Mouse (Mus musculus) heart, embryonic 10.5 days (tissue): Measurements from ENCODE around the gene Fmnl2. TPM values are rescaled to one million over a fixed set of nuclear protein-coding genes. Genes with fewer than 3 reads are reported as not detected.

Source experiments
- DNase-seq: peaks from one replicate; pipeline ENCODE4 v3.0.0-alpha.2; 2017; ENCODE audit warnings: low spot score
- H3K27ac ChIP-seq: fragments of 300-500 bp; sonication (generic); 2 replicates; pipeline ENCODE4 v1.5.1; 2016; ENCODE audit warnings: mild to moderate bottlenecking
- H3K27me3 ChIP-seq: fragments of 300-500 bp; sonication (generic); 2 replicates; pipeline ENCODE4 v1.6.1; 2016; ENCODE audit warnings: mild to moderate bottlenecking; ENCODE audit not compliant: poor library complexity, insufficient read depth, severe bottlenecking
- H3K36me3 ChIP-seq: fragments of 300-500 bp; sonication (generic); 2 replicates; pipeline ENCODE4 v1.6.1; 2016; ENCODE audit warnings: mild to moderate bottlenecking, moderate library complexity
- H3K4me1 ChIP-seq: fragments of 300-500 bp; sonication (generic); 2 replicates; pipeline ENCODE4 v1.6.1; 2016; ENCODE audit warnings: mild to moderate bottlenecking
- H3K4me3 ChIP-seq: fragments of 300-500 bp; sonication (generic); 2 replicates; pipeline ENCODE4 v1.5.1; 2016; ENCODE audit warnings: mild to moderate bottlenecking, moderate library complexity
- H3K9me3 ChIP-seq: fragments of 300-500 bp; sonication (generic); 2 replicates; pipeline ENCODE4 v1.6.1; 2016; ENCODE audit warnings: mild to moderate bottlenecking, moderate library complexity
- WGBS: fragments of 180-500 bp; shearing (Covaris S2); methylation state at CpG from one replicate; pipeline ENCODE4 v1.1.7; 2016; 5-methylcytosine and 5-hydroxymethylcytosine counted together
- polyA plus RNA-seq: library from polyadenylated mRNA; unstranded; fragments of >200 nt; fragmentation: Nextera tagmentation; extraction: Ambion mirVana; gene quantifications from 2 replicates; pipeline ENCODE4 v1.2.1, GENCODE M21; 2016

Gene Fmnl2
- polyA plus RNA-seq, 1 experiment from 2014 or later: 2.5 TPM

DNA sequence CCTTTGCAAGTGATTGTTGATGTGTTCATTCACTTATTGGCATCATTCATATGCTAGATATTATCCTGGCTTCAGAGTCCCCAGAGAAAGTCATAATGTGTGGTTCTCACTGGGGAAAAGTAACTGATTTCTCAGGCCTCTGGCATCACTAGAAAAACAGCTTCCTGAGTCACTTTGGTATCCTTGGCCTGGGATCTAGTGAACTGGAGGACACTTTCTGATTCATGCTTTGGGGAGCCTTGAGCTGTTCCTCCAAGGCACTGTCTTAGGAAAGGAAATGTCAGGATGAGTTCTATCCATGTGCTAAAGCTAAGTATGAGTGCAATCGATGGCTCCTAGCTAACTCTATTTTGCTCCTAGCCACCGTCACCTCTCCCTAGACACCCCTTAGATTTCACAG is 245.2 kb downstream of the Fmnl2 start:
- H3K9me3 ChIP-seq: no peaks in the 10 kb centered on the region
- no peak overlapping the region for H3K4me3 ChIP-seq
- no peak overlapping the region for H3K27ac ChIP-seq
- WGBS: 89% methylated on average over 2 of the region's 2 CpGs
- H3K4me1 ChIP-seq: no peaks in the 10 kb centered on the region
- H3K27me3 ChIP-seq: no peaks in the 10 kb centered on the region
- no peak for DNase-seq
- 0 out of 2 replicates have a peak, but pooled peaks cover 7% of the 10 kb centered on the region for H3K36me3 ChIP-seq

DNA sequence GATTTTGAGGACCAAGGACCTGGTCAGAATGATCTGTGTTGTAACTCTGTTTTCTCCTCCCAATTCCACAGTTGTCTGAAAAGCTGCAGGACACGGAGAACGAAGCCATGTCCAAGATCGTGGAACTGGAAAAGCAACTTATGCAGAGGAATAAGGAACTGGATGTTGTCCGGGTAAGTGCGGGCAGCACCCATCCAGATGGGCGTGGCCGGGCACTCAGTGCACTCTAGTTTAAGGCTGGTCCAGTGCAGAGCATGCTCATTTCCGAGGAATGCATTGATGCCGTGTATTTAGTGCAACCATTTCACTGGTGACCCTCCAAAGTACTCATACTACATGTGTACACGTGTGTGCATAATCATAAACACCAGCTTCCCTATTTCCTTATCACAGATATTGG is 247.7 kb downstream of the Fmnl2 start:
- H3K27ac ChIP-seq: no peak overlapping the region
- H3K27me3 ChIP-seq: no peaks in the 10 kb centered on the region
- no peaks in the 10 kb centered on the region for H3K4me1 ChIP-seq
- WGBS: 90% methylated on average over 10 of the region's 10 CpGs
- no peak overlapping the region for H3K4me3 ChIP-seq
- no peaks in the 10 kb centered on the region for H3K9me3 ChIP-seq
- 0 out of 2 replicates have a peak, but pooled peaks cover 7% of the 10 kb centered on the region for H3K36me3 ChIP-seq
- DNase-seq: no peak

DNA sequence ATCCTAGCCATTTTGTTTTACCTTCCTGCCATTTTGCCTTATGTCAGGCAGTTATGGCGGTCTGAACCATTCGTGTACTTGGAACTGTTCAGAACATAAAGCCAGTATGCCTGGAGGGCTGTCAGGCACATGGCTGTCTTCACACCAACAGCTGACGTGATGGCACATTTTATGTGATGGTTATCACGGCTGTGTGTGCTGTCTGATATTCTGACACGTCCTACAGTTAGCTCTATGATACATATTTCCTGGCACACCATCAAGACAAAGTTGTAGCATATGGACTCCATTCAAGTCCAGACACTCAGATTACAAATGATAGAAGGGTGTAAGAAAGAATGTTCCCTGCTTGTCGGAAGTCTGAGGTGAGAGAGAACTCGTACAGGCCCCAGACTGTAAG is 248.4 kb downstream of the Fmnl2 start:
- 83% methylated on average over 7 of the region's 7 CpGs for WGBS
- H3K36me3 ChIP-seq: 0 out of 2 replicates have a peak, but pooled peaks cover 7% of the 10 kb centered on the region
- no peaks in the 10 kb centered on the region for H3K27me3 ChIP-seq
- no peaks in the 10 kb centered on the region for H3K9me3 ChIP-seq
- no peak for DNase-seq
- no peaks in the 10 kb centered on the region for H3K4me1 ChIP-seq
- H3K27ac ChIP-seq: no peak overlapping the region
- no peak overlapping the region for H3K4me3 ChIP-seq

- DNase-seq: no peak
- H3K9me3 ChIP-seq: no peaks in the 10 kb centered on the region
- WGBS: 94% methylated on average over 8 of the region's 8 CpGs
- H3K4me1 ChIP-seq: no peaks in the 10 kb centered on the region
- H3K4me3 ChIP-seq: no peak overlapping the region
- 0 out of 2 replicates have a peak, but pooled peaks cover 7% of the 10 kb centered on the region for H3K36me3 ChIP-seq
- H3K27me3 ChIP-seq: no peaks in the 10 kb centered on the region
- H3K27ac ChIP-seq: no peak overlapping the region
These were observed 248.8 kb downstream of the Fmnl2 start for GRCm38 (mm10) chr2:53106472-53106871.

DNA sequence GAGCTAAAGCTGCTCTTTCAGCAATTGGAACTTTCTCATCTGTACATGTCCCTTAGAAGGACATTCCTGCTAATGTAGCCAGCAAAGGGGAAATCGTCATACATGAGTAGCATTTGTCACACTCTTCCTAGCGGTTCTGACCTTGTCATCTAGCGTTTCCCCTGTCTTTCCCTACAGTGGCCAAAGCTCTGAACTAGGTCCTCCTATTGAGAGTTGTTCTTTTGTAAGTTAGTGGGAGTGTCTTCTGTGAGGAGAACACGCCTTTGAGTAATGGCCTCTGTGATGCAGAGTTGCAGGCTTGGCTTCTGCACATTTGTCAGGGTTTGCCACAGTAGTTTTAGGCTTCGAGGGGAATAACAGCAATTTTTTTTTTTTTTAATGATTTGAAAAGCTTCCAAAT is 250.9 kb downstream of the Fmnl2 start:
- H3K27me3 ChIP-seq: no peaks in the 10 kb centered on the region
- no peak overlapping the region for H3K27ac ChIP-seq
- 79% methylated on average over 5 of the region's 5 CpGs for WGBS
- no peaks in the 10 kb centered on the region for H3K9me3 ChIP-seq
- no peaks in the 10 kb centered on the region for H3K4me1 ChIP-seq
- no peak overlapping the region for H3K4me3 ChIP-seq
- DNase-seq: no peak
- H3K36me3 ChIP-seq: 0 out of 2 replicates have a peak, but pooled peaks cover 7% of the 10 kb centered on the region

DNA sequence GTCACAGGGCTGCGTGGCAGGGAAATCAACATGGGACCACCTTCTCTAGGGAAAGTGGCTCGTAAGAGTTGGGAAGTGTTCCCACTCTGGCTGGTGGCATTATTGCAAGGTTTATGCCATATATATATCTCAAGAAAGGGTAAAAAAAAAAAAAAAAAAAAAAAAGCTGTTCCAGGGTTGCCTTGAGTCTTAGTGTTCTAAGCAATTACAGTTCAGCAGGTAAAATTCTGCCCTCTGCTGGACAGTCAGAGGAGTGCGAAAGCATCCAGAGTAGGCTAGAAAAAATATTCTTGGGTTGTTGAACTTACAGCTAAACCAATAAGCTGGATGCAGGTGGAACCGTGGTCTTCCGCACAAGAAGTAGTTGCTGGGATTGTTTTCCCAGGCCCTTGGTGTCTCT is 264.1 kb downstream of the Fmnl2 start:
- DNase-seq: no peak
- Histone ChIP-seq H3K36me3 (peaks cover 16% of the 10 kb centered on the region), H3K4me3 (no peak overlapping the region), H3K4me1 (no peaks in the 10 kb centered on the region), H3K9me3 (no peaks in the 10 kb centered on the region), H3K27me3 (no peaks in the 10 kb centered on the region), H3K27ac (no peak overlapping the region)
- 69% methylated on average over 5 of the region's 5 CpGs for WGBS

DNA sequence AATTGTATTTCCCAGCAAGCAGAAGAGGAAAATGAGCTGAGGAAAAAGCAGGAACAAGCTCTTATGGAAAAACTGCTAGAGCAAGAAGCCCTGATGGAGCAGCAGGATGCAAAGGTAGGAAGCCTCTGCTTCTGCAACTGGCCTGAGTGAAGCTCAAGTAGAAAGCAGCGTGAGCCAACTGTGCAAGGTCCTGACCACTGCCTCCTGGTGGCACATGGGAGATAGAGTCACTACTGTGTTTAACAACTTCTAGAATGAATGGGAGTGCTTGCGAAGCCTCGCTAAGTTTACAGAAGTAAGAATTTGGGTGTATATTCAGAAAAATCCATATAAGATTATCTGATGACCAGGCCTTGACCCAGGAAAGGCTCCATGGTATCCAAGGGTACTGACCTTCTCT is 268.3 kb downstream of the Fmnl2 start:
- 81% methylated on average over 3 of the region's 3 CpGs for WGBS
- Histone ChIP-seq H3K36me3 (peaks cover 14% of the 10 kb centered on the region), H3K9me3 (no peaks in the 10 kb centered on the region), H3K27ac (no peak overlapping the region), H3K4me3 (no peak overlapping the region), H3K4me1 (no peaks in the 10 kb centered on the region), H3K27me3 (no peaks in the 10 kb centered on the region)
- DNase-seq: no peak

DNA sequence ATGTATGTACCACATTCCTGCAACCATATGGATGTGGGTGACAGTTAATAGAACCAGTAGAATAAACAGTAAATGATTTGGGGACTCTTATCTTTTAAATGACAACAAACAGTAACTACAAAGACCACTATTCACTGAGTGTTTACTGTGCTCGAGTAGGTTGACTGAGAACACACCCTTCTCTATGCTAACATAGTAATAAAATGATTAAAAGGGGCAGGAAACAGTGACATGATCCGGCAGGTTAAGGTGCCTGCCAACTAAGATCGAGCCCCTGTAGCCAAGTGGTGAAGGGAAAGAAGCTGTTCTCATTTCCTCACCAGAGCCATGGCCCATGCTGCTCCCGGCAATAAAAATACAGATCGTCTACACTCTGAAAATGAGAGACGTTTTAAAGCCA is 271.4 kb downstream of the Fmnl2 start:
- no peak for DNase-seq
- Histone ChIP-seq H3K4me1 (no peaks in the 10 kb centered on the region), H3K27ac (no peak overlapping the region), H3K4me3 (no peak overlapping the region), H3K9me3 (no peaks in the 10 kb centered on the region), H3K27me3 (no peaks in the 10 kb centered on the region), H3K36me3 (peaks cover 19% of the 10 kb centered on the region)
- WGBS: 84% methylated on average over 6 of the region's 6 CpGs

- H3K36me3 ChIP-seq: peaks cover 14% of the 10 kb centered on the region
- DNase-seq: no peak
- WGBS: 90% methylated on average over 9 of the region's 9 CpGs
These were observed 273.9 kb downstream of the Fmnl2 start for GRCm38 (mm10) chr2:53131567-53131966.

GRCm38 (mm10) chr2:53146852-53147251 is 289.2 kb downstream of the Fmnl2 start:
- peaks cover 73% of the 10 kb centered on the region for H3K36me3 ChIP-seq

More at GRCm38 (mm10) chr2:53131567-53131966, 273.9 kb downstream of the Fmnl2 start:
- Histone ChIP-seq H3K4me1 (no peaks in the 10 kb centered on the region), H3K4me3 (no peak overlapping the region), H3K27ac (no peak overlapping the region), H3K27me3 (no peaks in the 10 kb centered on the region), H3K9me3 (no peaks in the 10 kb centered on the region)

GRCm38 (mm10) chr2:53173966-53174365 is 316.3 kb downstream of the Fmnl2 start:
- no peaks in the 10 kb centered on the region for H3K27me3 ChIP-seq
- peaks cover 36% of the 10 kb centered on the region for H3K36me3 ChIP-seq
- DNase-seq: no peak
- no peak overlapping the region for H3K4me3 ChIP-seq
- H3K9me3 ChIP-seq: no peaks in the 10 kb centered on the region
- H3K4me1 ChIP-seq: no peaks in the 10 kb centered on the region
- H3K27ac ChIP-seq: no peak overlapping the region

More at GRCm38 (mm10) chr2:53146852-53147251, 289.2 kb downstream of the Fmnl2 start:
- Histone ChIP-seq H3K4me3 (no peak overlapping the region), H3K27ac (no peak overlapping the region), H3K27me3 (no peaks in the 10 kb centered on the region), H3K9me3 (no peaks in the 10 kb centered on the region), H3K4me1 (no peaks in the 10 kb centered on the region)
- DNase-seq: no peak

GRCm38 (mm10) chr2:53178966-53179365 is 321.3 kb downstream of the Fmnl2 start:
- Histone ChIP-seq H3K9me3 (no peaks in the 10 kb centered on the region), H3K27me3 (no peaks in the 10 kb centered on the region), H3K4me3 (no peak overlapping the region), H3K36me3 (peaks cover 28% of the 10 kb centered on the region), H3K27ac (no peak overlapping the region), H3K4me1 (no peaks in the 10 kb centered on the region)
- 88% methylated on average over 3 of the region's 3 CpGs for WGBS
- DNase-seq: no peak

GRCm38 (mm10) chr2:53179876-53180275 is 322.2 kb downstream of the Fmnl2 start:
- H3K4me1 ChIP-seq: no peaks in the 10 kb centered on the region
- H3K9me3 ChIP-seq: no peaks in the 10 kb centered on the region
- H3K27ac ChIP-seq: no peak overlapping the region
- peaks cover 28% of the 10 kb centered on the region for H3K36me3 ChIP-seq
- no peak overlapping the region for H3K4me3 ChIP-seq
- no peaks in the 10 kb centered on the region for H3K27me3 ChIP-seq
- no peak for DNase-seq
